Mouse (Mus musculus) ES-Bruce4 (cell line): ENCODE results near the gene Smim1. TPM values are rescaled to one million over a fixed set of nuclear protein-coding genes. Genes with fewer than 3 reads are reported as not detected.

Experiments
- H3K27ac ChIP-seq: 2 replicates; pipeline ENCODE4 v1.5.1; 2012; ENCODE audit warnings: low read length, inconsistent platforms; ENCODE audit not compliant: insufficient read depth
- H3K27me3 ChIP-seq: 2 replicates; pipeline ENCODE4 v1.6.1; 2012; ENCODE audit warnings: mild to moderate bottlenecking, low read length, inconsistent platforms; ENCODE audit not compliant: control insufficient read depth, poor library complexity, insufficient read depth, severe bottlenecking
- H3K36me3 ChIP-seq: 2 replicates; pipeline ENCODE4 v1.6.1; 2012; ENCODE audit warnings: inconsistent platforms, mild to moderate bottlenecking, low read length, moderate library complexity; ENCODE audit not compliant: control insufficient read depth, poor library complexity, insufficient read depth, severe bottlenecking
- H3K4me1 ChIP-seq: one replicate; pipeline ENCODE4 v1.8.1; 2011; ENCODE audit warnings: low read length; ENCODE audit not compliant: control insufficient read depth, insufficient read depth
- H3K4me3 ChIP-seq: 2 replicates; pipeline ENCODE4 v1.5.1; 2011; ENCODE audit warnings: low read depth, mild to moderate bottlenecking, low read length
- H3K9ac ChIP-seq: 2 replicates; pipeline ENCODE4 v1.6.1; 2012; ENCODE audit warnings: low read depth, mild to moderate bottlenecking, inconsistent platforms; ENCODE audit not compliant: poor library complexity, severe bottlenecking
- H3K9me3 ChIP-seq: replicated peaks from 2 replicates; pipeline ENCODE4 v1.6.1; 2012; ENCODE audit warnings: mild to moderate bottlenecking, low read length, inconsistent platforms; ENCODE audit not compliant: control insufficient read depth, poor library complexity, insufficient read depth, severe bottlenecking
- CTCF ChIP-seq: IDR thresholded peaks from one replicate; pipeline ENCODE4 v1.8.1; 2011; ENCODE audit warnings: low read depth, low read length
- EP300 ChIP-seq: IDR thresholded peaks from 2 replicates; pipeline ENCODE4 v1.6.1; 2011; ENCODE audit warnings: low read depth, low read length; ENCODE audit not compliant: insufficient read depth
- POLR2A ChIP-seq: IDR thresholded peaks from one replicate; pipeline ENCODE4 v1.8.1; 2011; ENCODE audit warnings: low read length; ENCODE audit not compliant: insufficient read depth
- polyA plus RNA-seq: library from polyadenylated mRNA; stranded (reverse); fragments of >200 nt; gene quantifications from 2 replicates; pipeline ENCODE4 v1.2.4, GENCODE M21; 2011; ENCODE audit warnings: low read depth; ENCODE audit not compliant: missing spikeins, insufficient read depth, insufficient read length

Gene Smim1
- polyA plus RNA-seq, 1 experiment, result 15.8 TPM

DNA sequence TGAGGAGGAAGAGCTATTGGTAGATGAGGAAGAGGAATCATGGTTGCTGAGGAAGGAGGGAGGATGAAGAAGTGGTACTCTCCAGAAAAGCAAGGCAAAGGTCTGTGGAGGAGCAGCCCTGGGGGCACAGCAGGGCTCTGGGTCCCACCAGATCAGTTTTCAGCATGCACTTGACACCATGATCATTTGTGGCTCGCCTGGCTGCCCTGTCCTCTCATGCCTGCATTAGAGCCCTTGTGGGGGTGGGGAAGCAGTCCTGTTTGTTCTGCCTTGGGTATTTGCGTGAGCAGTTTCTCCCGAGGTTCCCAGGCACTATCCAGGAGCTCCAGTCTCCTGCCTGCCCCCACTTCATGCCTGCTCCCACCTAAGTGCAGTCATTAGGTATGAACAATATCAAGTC lies 11.1 kb upstream of the Smim1 start:
- H3K27me3 ChIP-seq, result no peaks in the 10 kb centered on the region
- H3K4me1 ChIP-seq, result no peaks in the 10 kb centered on the region
- no peak overlapping the region for H3K27ac ChIP-seq
- no peak for TF ChIP-seq POLR2A
- no peak for TF ChIP-seq CTCF
- TF ChIP-seq EP300, result no peak
- H3K4me3 ChIP-seq, result no peak overlapping the region
- no peaks in the 10 kb centered on the region for H3K9me3 ChIP-seq
- no peaks in the 10 kb centered on the region for H3K36me3 ChIP-seq
- H3K9ac ChIP-seq, result no peak overlapping the region

GRCm38 (mm10) chr4:154028646-154029045 lies 2.6 kb upstream of the Smim1 start:
- Histone ChIP-seq H3K27ac (no peak overlapping the region), H3K27me3 (no peaks in the 10 kb centered on the region), H3K36me3 (no peaks in the 10 kb centered on the region), H3K4me1 (no peaks in the 10 kb centered on the region), H3K4me3 (no peak overlapping the region), H3K9me3 (no peaks in the 10 kb centered on the region), H3K9ac (no peak overlapping the region)
- peak; percentile 26 for TF ChIP-seq CTCF
- no peak for TF ChIP-seq EP300

- Histone ChIP-seq H3K4me1 (no peaks in the 10 kb centered on the region), H3K27me3 (no peaks in the 10 kb centered on the region), H3K36me3 (no peaks in the 10 kb centered on the region), H3K9ac (no peak overlapping the region), H3K27ac (no peak overlapping the region), H3K9me3 (no peaks in the 10 kb centered on the region), H3K4me3 (no peak overlapping the region)
- no peak for TF ChIP-seq CTCF
- TF ChIP-seq POLR2A, result no peak
- TF ChIP-seq EP300, result no peak
These were observed 2.0 kb upstream of the Smim1 start for GRCm38 (mm10) chr4:154028066-154028465.

DNA sequence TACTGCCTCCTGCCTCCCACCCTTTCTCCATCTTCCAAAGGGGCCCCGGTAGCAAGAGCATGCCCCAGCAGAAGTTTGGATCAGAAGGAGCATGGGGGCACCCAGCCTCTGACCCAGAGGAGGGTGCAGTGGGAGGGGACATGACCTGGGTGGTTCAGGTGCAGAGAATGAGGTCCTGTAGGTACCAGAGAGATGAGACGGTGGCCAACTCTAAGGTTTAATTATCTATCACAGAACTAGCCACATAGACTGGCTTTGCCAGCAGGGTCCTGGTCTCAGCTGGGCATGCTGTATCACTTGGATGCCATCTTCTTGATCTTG lies 371 bp upstream of the Smim1 start:
- no peaks in the 10 kb centered on the region for H3K36me3 ChIP-seq
- H3K4me3 ChIP-seq, result peak overlapping the region; percentile 42
- H3K9ac ChIP-seq, result no peak overlapping the region
- no peaks in the 10 kb centered on the region for H3K27me3 ChIP-seq
- no peak overlapping the region for H3K27ac ChIP-seq
- no peaks in the 10 kb centered on the region for H3K9me3 ChIP-seq
- no peak for TF ChIP-seq EP300
- TF ChIP-seq POLR2A, result no peak
- no peak for TF ChIP-seq CTCF
- no peaks in the 10 kb centered on the region for H3K4me1 ChIP-seq

DNA sequence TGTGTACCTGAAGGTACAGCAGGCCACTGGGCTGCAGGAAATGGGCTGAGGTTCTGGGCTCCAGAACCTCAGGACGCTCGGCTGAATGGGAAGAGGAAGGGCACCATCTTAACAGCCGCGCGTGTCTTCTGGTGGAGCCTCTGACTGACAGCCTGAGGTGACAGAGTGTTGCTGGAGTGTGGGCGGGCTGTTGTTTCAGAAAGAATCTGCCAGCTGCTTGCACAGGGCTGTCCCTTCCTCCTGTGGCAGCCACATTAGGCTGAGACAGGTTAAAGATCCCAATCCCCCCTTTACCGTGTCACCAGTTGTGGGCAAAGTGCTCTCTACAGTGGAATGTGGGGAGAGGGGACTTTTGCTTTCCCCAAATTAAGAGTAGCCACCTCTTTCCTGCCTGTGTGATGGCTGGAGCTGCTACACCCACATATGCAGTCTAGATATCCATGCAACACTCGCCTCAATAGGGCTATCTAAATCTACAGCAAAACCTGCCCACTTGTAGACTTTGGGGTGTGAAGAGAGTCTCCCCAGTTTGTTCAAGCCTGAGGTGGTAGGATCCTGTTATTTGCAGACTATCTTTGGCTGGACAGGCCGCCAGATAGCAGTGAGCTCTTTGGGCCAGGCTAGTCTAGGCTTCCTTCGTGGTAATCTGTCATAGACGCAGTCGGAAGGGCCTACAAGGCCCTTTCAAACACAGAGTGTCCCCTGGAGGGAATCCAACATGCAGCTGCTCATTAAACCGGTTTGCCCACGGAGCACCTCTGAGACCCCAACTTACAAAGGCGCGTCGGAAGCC lies 1.1 kb downstream of the Smim1 start:
- Histone ChIP-seq H3K36me3 (no peaks in the 10 kb centered on the region), H3K9me3 (no peaks in the 10 kb centered on the region), H3K4me1 (no peaks in the 10 kb centered on the region), H3K9ac (peak overlapping the region; percentile 14; the same call in 1 of the 2 replicates), H3K27me3 (no peaks in the 10 kb centered on the region), H3K27ac (no peak overlapping the region), H3K4me3 (peak overlapping the region; percentile 56)
- no peak for TF ChIP-seq POLR2A
- TF ChIP-seq EP300, result no peak
- TF ChIP-seq CTCF, result no peak

GRCm38 (mm10) chr4:154023754-154024601 lies 2.1 kb downstream of the Smim1 start:
- H3K9ac ChIP-seq, result no peak overlapping the region
- TF ChIP-seq EP300 (no peak), CTCF (no peak)
- no peaks in the 10 kb centered on the region for H3K4me1 ChIP-seq
- H3K4me3 ChIP-seq, result no peak overlapping the region
- no peaks in the 10 kb centered on the region for H3K9me3 ChIP-seq
- H3K27me3 ChIP-seq, result no peaks in the 10 kb centered on the region
- peaks cover 5% of the 10 kb centered on the region; the same call in 1 of the 2 replicates for H3K36me3 ChIP-seq
- no peak overlapping the region for H3K27ac ChIP-seq
